Mouse (Mus musculus) liver, embryonic 14.5 days (tissue): ENCODE data around the gene Emc10. TPM values are rescaled to one million over a fixed set of nuclear protein-coding genes. Genes with fewer than 3 reads are reported as not detected.

ENCODE experiments used
- ATAC-seq: fragments of 200-750 bp; cut with Nextera tagmentation; 2 replicates; pipeline ENCODE4 v1.8.0; 2017; ENCODE audit warnings: moderate number of reproducible peaks, mild to moderate bottlenecking, moderate library complexity; ENCODE audit not compliant: insufficient read depth
- DNase-seq, 3 experiments: peaks; one replicate each; pipeline ENCODE4 v3.0.0-alpha.2; 2012 to 2013; ENCODE audit warnings: low read depth in 3 of 3, low spot score in 3 of 3
- H3K27ac ChIP-seq: fragments of 300-500 bp; sonication (generic); 2 replicates; pipeline ENCODE4 v1.5.1; 2014; ENCODE audit warnings: moderate library complexity, mild to moderate bottlenecking, control low read depth, inconsistent platforms
- H3K27me3 ChIP-seq: fragments of 300-500 bp; sonication (generic); 2 replicates; pipeline ENCODE4 v1.6.1; 2014; ENCODE audit warnings: mild to moderate bottlenecking, low read length, moderate library complexity; ENCODE audit not compliant: control insufficient read depth, insufficient read depth
- H3K36me3 ChIP-seq: fragments of 300-500 bp; sonication (generic); replicated peaks from 2 replicates; pipeline ENCODE4 v1.6.1; 2014; ENCODE audit warnings: low read depth; ENCODE audit not compliant: control insufficient read depth, insufficient read depth
- H3K4me1 ChIP-seq, 2 experiments: fragments of 200-500 bp in 1 of 2; fragments of 300-500 bp in 1 of 2; sonication (generic) in 1 of 2; replicated peaks; 2 replicates each; pipeline ENCODE4 v1.6.1; 2012 to 2014; ENCODE audit warnings: antibody characterized with exemption in 1 of 2, inconsistent platforms in 1 of 2, low read length in 1 of 2; ENCODE audit not compliant: control insufficient read depth in 2 of 2, insufficient read depth in 2 of 2
- H3K4me2 ChIP-seq: fragments of 300-500 bp; sonication (generic); 2 replicates; pipeline ENCODE4 v1.6.1; 2014; ENCODE audit warnings: low read depth, mild to moderate bottlenecking, control low read depth, moderate library complexity
- H3K4me3 ChIP-seq, 2 experiments: fragments of 200-500 bp in 1 of 2; fragments of 300-500 bp in 1 of 2; sonication (generic) in 1 of 2; 2 replicates each; pipeline ENCODE4 v1.5.1; 2012 to 2014; ENCODE audit warnings: low read depth in 2 of 2, low read length in 2 of 2, mild to moderate bottlenecking in 2 of 2, control low read depth in 1 of 2, inconsistent platforms in 1 of 2, moderate library complexity in 1 of 2; ENCODE audit not compliant: insufficient read depth in 1 of 2
- H3K9ac ChIP-seq: fragments of 300-500 bp; sonication (generic); replicated peaks from 2 replicates; pipeline ENCODE4 v1.6.1; 2014; ENCODE audit warnings: mild to moderate bottlenecking, control low read depth, moderate library complexity
- H3K9me3 ChIP-seq: fragments of 300-500 bp; sonication (generic); 2 replicates; pipeline ENCODE4 v1.6.1; 2016; ENCODE audit warnings: low read length, mixed read lengths; ENCODE audit not compliant: control insufficient read depth
- CTCF ChIP-seq: IDR thresholded peaks from 2 replicates; pipeline ENCODE4 v1.5.1; 2016; ENCODE audit warnings: antibody characterized with exemption, low read depth, control low read depth
- EP300 ChIP-seq: IDR thresholded peaks from 2 replicates; pipeline ENCODE4 v1.6.1; 2016; ENCODE audit warnings: antibody characterized with exemption, low read depth
- WGBS: fragments of 180-500 bp; shearing (Covaris S2); extraction: QIAGEN DNeasy Blood & Tissue Kit; methylation state at CpG from one replicate; pipeline ENCODE4 v1.1.7; 2014; ENCODE audit not compliant: insufficient replicate concordance; 5-methylcytosine and 5-hydroxymethylcytosine counted together
- polyA plus RNA-seq, 2 experiments: library from polyadenylated mRNA; depleted of rRNA in 1 of 2; stranded (reverse) in 1 of 2; unstranded in 1 of 2; fragments of >200 nt; fragmentation: Nextera tagmentation in 1 of 2; extraction: Ambion mirVana in 1 of 2; gene quantifications; 2 replicates each; pipeline versions ENCODE4 v1.2.1 to v1.2.3; 2012 to 2014

The Emc10 gene
- polyA plus RNA-seq, 2 experiments: 41.7 to 46.7 TPM

- Histone ChIP-seq H3K4me1 (peaks cover 2 to 6% of the 10 kb centered on the region in 2 experiments; a peak in 2 of 4 replicates), H3K4me2 (no peak overlapping the region), H3K36me3 (peaks cover 8% of the 10 kb centered on the region), H3K27me3 (peaks cover 9% of the 10 kb centered on the region), H3K9ac (no peak overlapping the region), H3K27ac (no peak overlapping the region), H3K9me3 (no peaks in the 10 kb centered on the region), H3K4me3 (no peak overlapping the region)
- whole genome bisulfite sequencing: 61% methylated on average over 5 of the region's 5 CpGs
- DNase-seq (no peak), ATAC-seq (no peak)
- TF ChIP-seq EP300 (no peak), CTCF (no peak)
Observed at GRCm38 (mm10) chr7:44529518-44529917, 33.2 kb upstream of the Emc10 start.

- peaks cover 2 to 6% of the 10 kb centered on the region in 2 experiments; a peak in 2 of 4 replicates for H3K4me1 ChIP-seq
- H3K9ac ChIP-seq: peak overlapping the region; percentile 39
- ATAC-seq (peak; percentile 77), DNase-seq (peak; percentile 51 to 54 (median 52))
- H3K4me2 ChIP-seq: peak overlapping the region; percentile 76
- H3K9me3 ChIP-seq: no peaks in the 10 kb centered on the region
- 5% methylated on average over 40 of the region's 40 CpGs for WGBS
- no peaks in the 10 kb centered on the region for H3K36me3 ChIP-seq
- TF ChIP-seq EP300: no peak
- TF ChIP-seq CTCF: peak; percentile 91
- peaks cover 18% of the 10 kb centered on the region for H3K27me3 ChIP-seq
- H3K4me3 ChIP-seq: peak overlapping the region; percentile 45 to 57
- H3K27ac ChIP-seq: no peak overlapping the region
Observed at GRCm38 (mm10) chr7:44527483-44528398, 31.4 kb upstream of the Emc10 start.

DNA sequence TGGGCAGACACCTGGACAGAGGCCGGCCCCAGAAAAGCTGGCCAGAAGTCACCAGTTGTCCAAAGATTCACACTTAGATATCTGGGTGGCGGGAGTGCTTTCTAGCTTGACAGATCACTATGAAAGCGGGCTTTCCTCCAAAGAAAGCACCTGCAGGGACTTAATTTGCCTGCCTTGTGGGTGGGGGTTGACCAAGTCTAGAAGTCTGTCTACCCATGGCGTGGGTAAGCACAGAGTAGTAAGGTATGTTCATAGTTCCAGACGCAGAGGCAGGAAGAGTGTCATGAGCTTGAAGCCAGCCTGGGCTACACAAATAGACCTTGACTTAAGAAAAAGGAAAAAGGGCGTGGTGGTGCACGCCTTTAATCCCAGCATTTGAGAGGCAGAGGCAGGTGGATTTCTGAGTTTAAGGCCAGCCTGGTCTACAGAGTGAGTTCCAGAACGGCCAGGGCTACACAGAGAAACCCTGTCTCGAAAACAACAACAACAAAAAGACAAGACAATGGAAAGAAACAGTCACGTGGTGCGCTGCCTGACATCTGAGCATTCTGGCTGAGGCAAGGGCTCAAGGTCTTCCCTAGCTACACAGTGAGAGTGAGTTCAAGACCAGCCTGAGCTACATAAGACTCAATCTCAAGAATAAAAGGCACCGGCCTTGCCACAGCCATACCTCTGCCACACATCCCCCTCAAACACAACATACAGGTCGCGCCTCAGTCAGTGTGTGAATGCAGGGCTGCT, 30.3 kb upstream of the Emc10 start:
- H3K27me3 ChIP-seq: peaks cover 28% of the 10 kb centered on the region
- no peak overlapping the region for H3K9ac ChIP-seq
- ATAC-seq: no peak
- H3K9me3 ChIP-seq: no peaks in the 10 kb centered on the region
- H3K4me3 ChIP-seq: no peak overlapping the region
- no peaks in the 10 kb centered on the region for H3K36me3 ChIP-seq
- DNase-seq: no peak
- WGBS: 67% methylated on average over 14 of the region's 14 CpGs
- H3K4me1 ChIP-seq: peaks cover 2 to 6% of the 10 kb centered on the region in 2 experiments; a peak in 2 of 4 replicates
- no peak overlapping the region for H3K27ac ChIP-seq
- TF ChIP-seq CTCF (no peak), EP300 (no peak)
- H3K4me2 ChIP-seq: no peak overlapping the region

GRCm38 (mm10) chr7:44525126-44525832, 28.9 kb upstream of the Emc10 start:
- H3K9me3 ChIP-seq: no peaks in the 10 kb centered on the region
- H3K4me1 ChIP-seq: peaks cover 2 to 6% of the 10 kb centered on the region in 2 experiments; a peak in 2 of 4 replicates
- DNase-seq: no peak
- no peaks in the 10 kb centered on the region for H3K36me3 ChIP-seq
- H3K4me3 ChIP-seq: no peak overlapping the region
- no peak overlapping the region for H3K27ac ChIP-seq
- no peak overlapping the region for H3K9ac ChIP-seq
- WGBS: 20% methylated on average over 22 of the region's 22 CpGs
- peaks cover 29% of the 10 kb centered on the region for H3K27me3 ChIP-seq
- no peak for TF ChIP-seq EP300
- TF ChIP-seq CTCF: no peak
- H3K4me2 ChIP-seq: no peak overlapping the region
- no peak for ATAC-seq
